Mouse (Mus musculus) layer of hippocampus, postnatal 10 days (tissue): ENCODE results near the gene Cfap54. TPM values are rescaled to one million over a fixed set of nuclear protein-coding genes. Genes with fewer than 3 reads are reported as not detected.
A peak's percentile ranks its signal among the peaks of the same experiment; 100 is the strongest.

ENCODE experiments used
- DNase-seq, 2 experiments: peaks; one replicate each; pipeline ENCODE4 v3.0.0; 2021; ENCODE audit warnings: low spot score in 2 of 2
- total RNA-seq, 2 experiments: library from RNA; stranded (reverse); gene quantifications; 2 replicates each; pipeline ENCODE4 v1.2.3; 2021

Gene Cfap54
- total RNA-seq, 2 experiments from 2014 or later, result 11.0 to 14.2 TPM

DNA sequence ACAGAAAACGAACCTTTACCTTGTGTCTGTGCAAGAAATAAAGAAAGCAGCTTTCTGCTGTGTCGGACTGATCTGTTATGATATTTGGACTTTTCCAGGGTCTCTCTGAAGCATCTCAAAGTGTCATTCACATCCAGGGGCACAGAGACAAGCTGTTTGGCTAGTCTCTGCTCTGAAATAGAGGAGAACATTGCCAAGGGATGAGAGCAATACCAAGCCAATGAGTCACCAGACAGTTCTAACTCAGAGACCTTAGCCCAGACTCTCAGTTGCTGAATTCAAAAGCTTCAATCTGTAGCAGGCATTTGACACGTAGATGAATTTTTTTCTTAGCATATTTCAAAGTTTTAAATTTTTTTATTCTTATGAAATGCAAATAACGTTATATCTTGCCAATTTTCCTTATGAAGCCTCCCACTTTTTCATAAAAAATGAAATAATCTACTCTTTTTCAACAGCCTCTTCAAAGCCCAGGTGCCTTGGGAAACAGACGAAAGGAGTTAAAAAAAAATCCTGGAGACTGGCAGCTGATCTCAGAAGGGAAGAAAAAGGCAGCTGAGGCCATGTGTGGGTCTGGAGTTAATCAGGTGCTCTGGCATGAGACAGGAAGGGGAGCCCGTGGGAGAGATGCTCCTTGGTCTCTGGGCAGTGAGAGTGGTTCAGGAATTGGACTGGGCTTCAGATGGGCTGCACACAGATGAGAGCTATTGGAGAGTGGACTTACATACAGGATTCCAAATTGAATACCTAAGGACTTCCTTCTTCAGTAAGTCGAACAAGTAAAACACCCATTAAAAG lies 138.4 kb downstream of the Cfap54 start:
- DNase-seq, result no peak

DNA sequence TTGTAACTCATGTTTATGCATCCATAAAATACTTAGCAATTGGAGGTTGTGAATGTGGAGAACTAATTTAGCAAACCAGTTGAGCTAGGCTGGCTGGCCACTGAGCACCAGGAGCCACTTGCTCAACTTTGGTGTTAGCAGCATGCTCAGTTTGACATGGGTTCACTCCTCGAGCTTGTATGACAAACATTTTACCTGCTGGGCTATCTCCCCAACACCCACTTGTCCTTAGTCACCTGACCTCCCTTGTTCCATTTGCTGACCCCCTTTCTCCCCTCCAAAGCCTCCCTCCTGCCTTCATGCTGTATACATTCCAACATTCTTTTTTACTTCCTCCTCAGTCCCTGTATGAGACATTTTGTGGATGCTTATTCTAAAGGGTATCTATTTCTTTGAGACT lies 139.8 kb downstream of the Cfap54 start:
- no peak for DNase-seq

DNA sequence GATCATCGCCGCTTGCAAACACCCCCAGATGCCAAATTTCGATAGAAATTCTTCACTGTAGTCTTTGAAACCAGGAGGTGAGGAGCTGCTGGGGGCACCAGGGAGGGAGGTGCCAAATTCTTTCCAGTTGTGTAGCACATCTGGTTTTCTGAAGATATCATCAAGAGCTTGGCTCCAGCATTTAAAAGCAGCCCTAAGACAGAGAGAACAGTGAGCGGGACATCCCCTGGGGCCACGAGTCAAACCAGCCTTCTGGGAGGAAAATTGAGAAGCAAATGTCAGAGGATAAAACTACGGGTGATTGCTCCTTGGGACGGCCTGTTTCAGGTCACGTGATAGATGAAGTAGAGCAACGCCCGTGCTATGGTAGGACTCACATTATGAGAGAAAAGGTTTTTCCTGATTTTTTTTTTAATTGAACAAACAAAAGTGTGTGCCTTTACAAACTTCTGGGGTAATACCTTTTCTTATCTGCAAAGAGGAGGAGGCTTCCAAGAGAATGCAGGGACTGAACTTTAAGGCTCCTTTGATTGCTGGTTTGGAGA lies 143.6 kb downstream of the Cfap54 start:
- DNase-seq, result no peak

DNA sequence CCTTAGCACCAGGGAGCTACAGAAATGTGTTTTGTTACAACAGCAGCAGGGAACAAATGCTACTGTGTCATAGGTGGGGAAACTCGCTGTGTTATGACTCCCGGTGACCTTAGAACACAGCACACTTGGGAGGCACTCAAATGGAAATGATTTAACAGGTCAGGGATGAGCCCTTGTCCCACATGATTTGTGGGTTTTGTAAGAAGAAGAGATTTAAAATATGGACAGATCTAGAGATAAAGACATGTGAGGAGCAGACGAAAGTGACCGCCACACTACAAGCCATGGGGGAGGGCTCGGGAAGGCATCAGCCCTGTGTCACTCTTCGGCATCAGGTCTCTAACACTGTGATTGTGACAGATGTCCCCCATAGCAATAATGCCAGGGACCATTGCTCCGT lies 144.3 kb downstream of the Cfap54 start:
- DNase-seq, result no peak

DNA sequence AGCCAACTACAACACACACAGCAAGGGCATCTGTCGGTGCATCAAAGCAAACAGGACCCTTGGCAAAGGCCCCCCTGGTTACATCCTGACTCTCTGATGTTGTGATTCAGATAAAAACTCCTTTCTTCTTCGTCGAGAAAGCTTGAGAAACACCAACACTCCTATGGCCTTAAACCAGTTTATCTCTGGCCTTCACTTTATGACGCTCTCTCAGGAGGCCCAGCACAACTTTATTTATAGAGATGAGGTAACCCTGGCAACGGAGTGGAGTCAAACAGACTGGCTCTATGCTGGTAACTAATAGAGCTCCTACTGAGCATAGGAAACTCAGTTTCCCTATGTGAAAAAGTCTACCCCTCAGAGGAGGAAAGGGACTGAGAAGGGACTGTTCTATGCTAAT lies 146.9 kb downstream of the Cfap54 start:
- DNase-seq, result peak in 1 of 2 experiments; percentile 16

DNA sequence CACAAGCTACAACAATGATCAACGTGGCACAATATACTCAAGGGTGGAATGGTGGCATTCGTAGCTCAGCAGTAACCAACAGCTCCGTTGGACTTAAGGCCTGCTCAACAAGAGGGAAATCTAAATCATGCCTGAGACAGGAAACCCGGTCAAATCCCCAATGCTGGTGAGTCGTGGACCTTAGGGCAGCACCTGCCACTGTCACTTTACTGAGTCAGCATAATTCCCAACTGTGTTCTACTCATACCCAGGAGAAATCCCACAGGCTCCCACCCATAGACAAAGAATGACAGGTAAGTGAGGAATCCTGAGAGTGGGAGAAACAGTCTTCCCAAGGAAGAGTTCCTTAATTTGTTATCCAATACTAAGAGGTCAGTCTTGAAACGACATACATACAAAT lies 147.8 kb downstream of the Cfap54 start:
- no peak for DNase-seq

DNA sequence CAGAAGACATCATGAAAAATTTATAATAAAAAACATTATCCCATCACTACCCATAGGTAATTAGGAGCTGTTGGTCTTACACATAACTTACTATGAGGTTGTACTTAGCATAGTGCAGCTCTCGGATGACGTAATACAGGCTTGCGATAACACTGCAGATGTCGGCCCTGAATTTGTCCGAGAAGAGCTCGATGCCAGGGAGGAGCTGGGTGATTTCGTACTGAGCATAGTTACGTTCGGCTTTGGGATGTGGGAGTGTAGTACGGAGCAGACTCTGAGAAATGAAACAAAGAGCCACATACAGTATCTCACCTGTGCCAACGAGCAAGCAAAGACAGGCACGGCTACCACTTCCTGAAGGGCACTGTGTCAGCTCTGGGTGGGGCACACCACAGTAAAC lies 149.0 kb downstream of the Cfap54 start:
- no peak for DNase-seq

DNA sequence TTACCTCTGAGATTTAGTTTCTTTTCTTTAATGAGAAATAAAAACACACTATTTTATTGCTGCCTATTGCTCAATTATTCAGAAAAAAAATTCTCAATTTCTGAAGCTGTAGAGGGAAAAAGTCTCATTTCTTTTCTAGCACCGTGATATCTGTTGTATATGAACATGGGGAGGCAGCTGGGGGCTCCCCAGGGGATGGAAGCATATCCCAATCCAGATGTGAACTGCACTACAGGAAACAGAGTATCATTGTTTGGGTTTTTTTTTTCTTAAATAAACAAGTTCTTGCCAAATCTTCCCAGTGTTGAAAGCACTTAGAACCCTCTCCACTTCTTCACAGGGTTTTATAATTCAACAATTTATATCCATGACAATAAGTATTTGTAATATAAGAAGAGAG lies 151.4 kb downstream of the Cfap54 start:
- no peak for DNase-seq

DNA sequence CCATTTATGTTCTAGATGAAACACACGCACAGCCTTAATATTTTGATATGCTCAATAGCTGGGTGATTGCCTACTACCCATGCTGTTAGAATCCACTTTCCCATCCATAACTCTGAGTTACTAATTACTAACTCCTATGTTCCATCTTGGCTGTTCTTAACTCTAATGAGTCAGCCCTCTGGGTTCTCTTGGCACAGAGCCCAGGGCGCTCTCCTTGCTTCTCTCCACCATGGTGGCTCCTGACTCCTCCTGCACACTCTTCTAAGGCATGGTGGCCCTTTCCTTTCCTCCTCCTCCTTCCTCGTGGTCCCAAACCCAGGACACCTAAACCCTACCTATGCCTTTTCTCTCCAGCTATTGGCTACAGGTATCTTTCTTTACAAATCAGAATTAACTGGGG lies 153.2 kb downstream of the Cfap54 start:
- no peak for DNase-seq

DNA sequence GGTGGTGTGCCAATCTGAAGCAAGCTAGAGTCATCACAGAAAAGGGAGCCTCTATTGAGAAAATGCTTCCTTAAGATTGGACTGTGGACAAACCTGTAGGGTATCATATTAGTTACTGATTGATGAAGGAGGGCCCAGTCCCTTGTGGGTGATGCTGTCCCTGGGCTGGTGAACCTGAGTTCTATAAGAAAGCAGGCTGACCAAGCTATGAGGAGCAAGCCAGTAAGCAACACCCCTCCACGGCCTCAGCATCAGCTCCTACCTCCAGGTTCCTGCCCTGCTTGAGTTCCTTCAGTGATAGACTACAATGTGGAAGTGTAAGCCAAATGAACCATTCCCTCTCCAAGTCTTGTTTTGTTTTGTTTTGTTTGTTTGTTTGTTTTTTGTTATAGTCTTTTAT lies 162.9 kb downstream of the Cfap54 start:
- DNase-seq, result no peak

DNA sequence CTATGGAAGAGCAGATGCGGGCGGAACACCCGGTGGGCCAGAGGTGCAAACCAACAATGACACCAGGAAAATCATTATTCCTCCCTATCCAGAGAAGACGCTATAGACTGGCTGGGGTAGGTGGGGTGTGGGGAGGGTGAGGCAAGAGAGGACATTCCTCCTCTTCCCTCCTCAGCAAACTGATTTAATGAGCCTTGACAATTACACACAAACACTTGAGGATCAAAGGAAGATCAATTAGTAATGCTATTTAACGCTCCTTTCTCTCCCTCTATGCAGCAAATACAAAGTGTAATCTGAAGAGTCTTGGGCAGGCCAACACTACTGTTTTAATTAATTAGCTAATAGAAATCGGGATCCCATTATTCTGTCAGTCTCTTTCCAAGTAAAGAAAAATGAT lies 174.2 kb downstream of the Cfap54 start:
- no peak for DNase-seq

DNA sequence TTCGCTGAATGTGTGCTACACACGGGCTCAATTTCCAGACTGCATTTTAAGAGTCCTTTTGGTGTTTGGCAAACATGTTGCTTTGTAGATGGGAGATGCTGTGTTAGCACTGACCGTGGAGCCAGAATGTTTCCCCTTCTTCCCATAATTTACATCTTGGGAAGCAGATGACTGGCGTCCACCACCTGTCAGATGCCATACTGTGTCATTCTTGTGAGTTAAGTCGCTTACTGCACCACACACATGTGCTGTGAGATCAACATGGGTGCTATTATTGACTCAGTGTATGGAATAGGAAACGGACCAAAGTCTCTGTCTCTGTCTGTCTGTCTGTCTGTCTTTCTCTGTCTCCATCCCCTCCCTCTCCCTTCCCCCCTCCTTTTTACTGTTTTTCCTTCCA lies 193.0 kb downstream of the Cfap54 start:
- no peak for DNase-seq

DNA sequence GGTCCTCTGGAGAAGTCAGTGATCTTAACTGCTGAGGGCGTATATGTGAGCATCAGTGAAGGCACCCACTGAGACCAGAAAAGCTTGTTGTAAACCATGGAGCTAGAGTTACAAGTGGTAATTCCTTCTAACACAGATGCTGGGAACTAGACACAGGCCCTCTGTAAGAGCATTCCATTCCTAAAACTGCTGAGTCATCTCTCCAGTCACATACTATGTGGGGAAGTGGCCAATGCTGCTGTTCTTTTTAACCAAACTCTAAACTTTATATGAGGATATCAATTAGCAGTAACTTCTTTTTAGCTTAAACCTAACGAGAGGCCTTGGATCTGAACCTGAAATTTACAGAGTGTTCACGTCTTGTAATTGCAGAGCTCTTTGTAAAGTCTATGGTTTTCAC lies 203.4 kb downstream of the Cfap54 start:
- no peak for DNase-seq

DNA sequence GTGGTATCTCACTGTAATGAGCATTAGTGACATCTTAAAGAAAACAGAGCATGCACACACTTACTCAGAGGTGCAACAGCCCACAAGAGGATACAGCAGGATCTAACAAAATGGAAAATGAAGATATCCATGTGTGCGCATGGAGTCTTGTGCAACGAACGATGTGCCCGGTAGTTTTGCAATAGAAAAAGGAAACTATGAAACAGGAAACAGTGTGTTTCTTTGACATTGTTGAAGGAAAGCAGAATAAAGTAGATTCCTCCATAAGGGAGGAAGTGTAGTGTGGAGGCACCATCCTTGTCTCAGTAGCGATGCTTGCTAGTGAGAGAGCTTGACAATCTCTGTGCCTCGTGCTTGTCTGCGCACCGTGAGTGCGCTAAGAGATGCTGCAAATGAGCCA lies 240.4 kb downstream of the Cfap54 start:
- no peak for DNase-seq

DNA sequence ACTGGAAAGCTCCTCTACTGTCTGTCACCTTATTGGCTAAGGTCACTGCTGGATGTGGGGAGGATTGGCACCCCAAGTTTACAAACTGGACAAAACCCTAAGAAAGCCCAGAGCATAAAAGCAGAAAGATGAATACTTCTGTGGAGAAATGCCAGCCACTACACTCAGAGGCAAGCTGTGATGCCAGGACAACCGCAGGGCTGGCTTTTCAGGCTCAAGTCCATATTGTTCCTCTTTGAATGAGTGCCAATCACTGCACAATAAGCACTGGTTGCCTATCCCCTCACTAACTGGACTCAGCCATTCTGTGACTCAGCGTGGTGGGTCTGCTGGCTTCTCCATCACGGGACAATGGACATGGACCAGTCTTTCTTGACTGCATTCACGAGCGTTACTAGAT lies 243.8 kb downstream of the Cfap54 start:
- DNase-seq, result peak in 1 of 2 experiments; percentile 13

DNA sequence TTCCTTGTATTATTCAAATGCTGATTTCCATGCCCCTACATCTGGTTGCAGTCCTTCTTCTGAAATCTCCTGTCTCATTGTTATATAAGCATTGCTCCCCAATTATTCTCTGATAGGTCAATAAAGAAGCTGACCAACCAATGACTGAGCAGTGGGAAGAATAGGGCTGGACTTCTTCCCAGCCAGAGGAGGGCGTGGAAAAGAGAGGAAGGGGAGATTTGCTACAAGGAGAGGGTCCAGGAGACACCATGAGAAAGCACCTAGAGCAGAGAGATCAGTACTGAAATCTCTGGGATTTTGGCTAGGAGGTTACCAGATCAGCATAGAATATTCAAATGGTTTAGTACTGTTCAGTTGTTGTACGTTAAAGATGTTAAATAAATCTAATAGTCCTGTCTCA lies 244.4 kb downstream of the Cfap54 start:
- DNase-seq, result no peak

DNA sequence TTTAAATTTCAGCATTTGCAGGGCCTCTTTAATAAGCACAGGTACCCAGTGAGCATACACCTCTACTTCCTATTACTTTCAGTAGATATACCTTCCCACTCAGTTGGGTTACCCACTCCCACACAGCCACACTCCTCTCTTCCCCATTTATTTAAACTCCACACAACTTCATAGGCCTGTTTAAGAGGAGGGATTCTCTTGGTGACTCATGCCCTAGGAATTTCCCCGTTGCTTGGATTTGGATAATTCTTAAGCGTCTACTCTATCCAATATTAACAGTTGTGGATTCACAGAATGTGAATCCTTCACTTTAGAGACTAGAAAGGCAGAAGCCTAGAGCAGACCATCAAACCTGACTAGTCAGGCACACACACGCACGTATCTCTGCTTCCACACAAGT lies 259.9 kb downstream of the Cfap54 start:
- no peak for DNase-seq

DNA sequence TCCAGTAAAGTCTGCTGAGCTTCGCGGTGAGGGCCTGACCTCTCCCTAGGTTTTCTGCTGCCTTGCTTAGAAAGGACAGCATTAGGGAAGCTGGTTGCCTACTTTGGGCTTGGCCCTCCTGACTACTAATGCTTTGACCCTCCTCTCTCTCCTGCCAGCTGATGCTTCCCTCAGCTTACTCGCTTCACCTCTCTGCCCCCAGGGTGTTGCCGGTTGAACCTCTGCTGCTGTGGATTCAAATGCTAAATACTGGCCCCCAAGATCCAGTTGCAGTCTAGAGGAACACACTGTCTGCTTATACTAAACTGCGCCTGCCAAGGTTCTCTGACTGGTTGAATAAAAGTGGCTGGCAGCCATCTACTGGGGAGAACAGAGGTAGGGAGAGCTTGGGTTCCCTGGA lies 263.2 kb downstream of the Cfap54 start:
- peak in 1 of 2 experiments; percentile 13 for DNase-seq

DNA sequence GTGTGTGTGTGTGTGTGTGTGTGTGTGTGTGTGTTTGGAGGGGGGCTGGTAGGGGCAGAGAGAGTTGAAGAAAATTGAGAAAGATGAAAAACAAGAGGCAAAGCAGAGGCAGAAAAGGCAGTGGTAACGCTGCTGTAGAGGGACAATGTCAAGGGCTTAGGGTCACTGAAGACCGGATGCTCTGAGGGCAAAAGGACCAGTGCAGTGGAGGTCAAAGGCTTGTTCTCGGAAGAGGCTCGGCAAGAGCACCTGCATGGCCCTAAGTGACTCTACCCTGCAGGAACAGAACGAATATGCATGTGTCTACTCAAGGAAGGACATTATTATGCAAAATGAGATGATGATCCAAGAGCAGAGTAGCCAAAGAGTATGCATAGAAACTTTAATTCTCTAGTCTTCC lies 264.5 kb downstream of the Cfap54 start:
- DNase-seq, result no peak

DNA sequence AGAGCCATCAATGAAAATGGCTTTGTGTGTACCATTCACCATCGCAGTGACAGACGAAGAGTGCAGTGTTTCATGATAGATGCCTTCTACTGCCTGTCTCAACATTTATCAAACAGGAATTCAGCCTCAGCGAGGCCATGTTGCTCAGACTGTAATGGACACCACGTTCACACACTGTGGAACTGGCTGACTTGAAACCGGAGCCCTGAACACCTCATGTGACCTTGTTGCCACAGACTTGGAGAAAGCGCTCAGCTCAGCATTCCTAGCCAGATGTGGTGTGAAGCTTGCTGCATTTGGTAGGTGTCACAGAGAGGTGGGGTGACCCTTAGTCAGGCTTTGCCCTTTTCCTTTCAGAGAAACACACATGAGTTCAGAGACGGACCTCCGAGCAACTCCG lies 270.5 kb downstream of the Cfap54 start:
- no peak for DNase-seq

DNA sequence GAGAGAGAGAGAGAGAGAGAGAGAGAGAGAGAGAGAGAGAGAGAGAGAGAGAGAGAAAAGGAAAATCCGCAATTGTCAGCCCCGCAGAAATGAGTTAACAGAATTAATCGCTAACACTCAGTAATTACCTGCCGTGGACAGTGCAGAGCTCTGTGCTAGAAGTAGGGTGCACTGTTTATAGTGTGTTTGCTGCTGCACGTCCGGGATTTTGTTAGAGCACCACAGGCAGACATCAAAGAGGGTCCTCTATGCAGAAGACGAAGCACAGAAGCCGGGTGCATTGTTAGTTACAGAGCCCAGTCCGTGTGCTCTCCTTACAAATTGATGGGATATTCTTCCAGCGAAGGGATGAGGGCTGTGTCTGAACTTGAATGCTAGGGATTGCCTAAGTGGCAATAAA lies 289.5 kb downstream of the Cfap54 start:
- no peak for DNase-seq

DNA sequence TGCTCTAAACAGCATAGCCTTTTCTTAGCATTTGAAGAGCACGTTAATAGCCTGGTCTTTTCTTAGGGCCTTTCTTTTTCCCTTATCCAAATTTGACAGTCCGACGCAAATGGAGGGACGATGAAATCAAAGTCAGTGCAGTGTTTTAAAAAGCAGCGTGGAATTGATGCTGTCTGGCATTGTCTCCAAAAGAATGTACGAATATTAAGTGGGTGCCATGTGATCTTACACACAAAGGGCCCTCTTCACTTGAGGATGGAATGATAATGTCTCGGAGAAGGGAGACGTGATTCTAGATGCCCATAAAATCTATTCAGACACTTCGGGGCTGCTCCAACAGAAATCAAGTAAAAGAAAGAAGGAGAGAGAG lies 289.9 kb downstream of the Cfap54 start:
- DNase-seq, result no peak

DNA sequence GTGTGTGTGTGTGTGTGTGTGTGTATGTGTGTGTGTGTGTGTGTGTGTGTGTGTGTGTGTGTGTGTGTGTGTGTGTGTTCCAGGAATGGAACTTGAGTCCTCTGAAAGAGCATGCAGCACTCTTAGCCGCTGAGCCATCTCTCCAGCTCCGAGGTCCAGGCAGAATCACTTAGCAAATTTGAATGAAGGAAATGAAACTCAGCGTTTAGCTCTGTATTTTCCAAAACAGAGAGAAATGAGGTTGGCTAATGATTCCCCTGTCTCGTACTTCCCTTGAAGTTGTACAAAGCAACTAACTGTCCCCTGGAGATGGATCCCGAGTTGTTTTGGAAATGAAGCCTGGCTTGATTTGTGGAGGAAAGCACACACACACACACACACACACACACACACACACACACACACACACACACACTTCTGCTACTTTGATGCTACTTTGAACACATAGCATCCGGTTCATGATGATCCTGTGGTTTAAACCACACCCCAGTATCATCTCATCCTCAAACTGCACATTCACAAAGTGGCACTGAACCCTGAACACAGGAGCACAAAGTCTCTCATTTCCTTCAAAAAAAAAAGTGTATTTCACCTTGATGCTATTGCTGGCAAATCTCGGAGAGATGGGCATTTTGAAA lies 290.4 kb downstream of the Cfap54 start:
- DNase-seq, result no peak
